Mouse (Mus musculus) liver, adult 2 months (tissue): ENCODE data around the gene Spta1.

Experiments
- CTCF ChIP-seq: fragments of 200-500 bp; IDR thresholded peaks from 2 replicates; pipeline ENCODE4 v1.5.1; 2011; ENCODE audit warnings: low read depth, low read length, control low read depth
- POLR2A ChIP-seq: fragments of 200-500 bp; IDR thresholded peaks from 2 replicates; pipeline ENCODE4 v1.6.1; 2011; ENCODE audit warnings: low read length, control low read depth; ENCODE audit not compliant: insufficient read depth; ENCODE audit errors: extremely low read depth

- no peak for TF ChIP-seq CTCF
- no peak for TF ChIP-seq POLR2A
Observed at GRCm38 (mm10) chr1:174141384-174141783, 31.2 kb upstream of the Spta1 start.
